Mouse (Mus musculus) heart, adult 9 months (tissue): ENCODE data around the gene Cpsf4.
"Not testable (repeated sequence)": the region's sequence is repeated elsewhere in the genome, so short reads cannot be mapped to it uniquely, and the experiment has no call there.

Experiments
- DNase-seq, 2 experiments: peaks; one replicate each; pipeline ENCODE4 v3.0.0; 2022; ENCODE audit warnings: low spot score in 2 of 2

Gene Cpsf4

DNA sequence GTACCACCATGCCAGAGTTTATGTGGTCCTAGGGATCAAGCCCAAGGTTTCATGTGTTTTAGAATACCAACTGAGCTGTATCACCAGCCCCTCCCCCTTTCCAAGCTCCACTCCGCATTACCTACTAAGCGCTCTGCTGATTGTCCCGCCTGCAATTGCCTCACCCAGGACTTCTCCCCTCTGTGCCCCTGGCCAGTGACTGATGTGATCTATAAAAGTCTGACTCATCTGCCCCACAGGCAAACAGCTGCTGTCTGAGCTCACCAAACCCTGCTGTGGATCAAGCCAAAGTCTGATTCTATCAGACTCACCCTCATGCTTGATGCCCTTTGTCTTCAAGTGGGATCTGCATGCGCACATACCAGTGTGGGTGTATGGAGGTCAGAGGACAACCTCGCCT is 55.8 kb downstream of the Cpsf4 start:
- DNase-seq = no peak

DNA sequence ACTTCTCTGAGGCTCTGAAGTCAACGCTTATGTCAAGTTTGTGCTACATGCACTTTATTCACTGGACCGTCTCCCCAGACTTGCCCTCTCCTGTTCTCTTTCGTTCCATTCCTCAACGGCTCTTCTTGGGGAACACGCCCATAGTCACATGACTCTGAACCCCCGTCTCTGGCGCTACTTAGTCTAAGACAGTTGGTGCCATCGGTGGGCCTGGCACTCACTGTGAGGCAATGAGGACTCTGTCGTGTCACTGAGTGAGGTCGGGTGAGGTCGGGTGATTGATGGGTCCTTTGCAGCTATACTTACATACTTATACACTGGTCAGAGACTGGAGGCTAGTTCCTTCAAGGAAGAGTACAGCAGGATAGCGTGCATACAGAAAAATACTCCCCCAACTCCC is 56.4 kb downstream of the Cpsf4 start:
- DNase-seq = no peak

DNA sequence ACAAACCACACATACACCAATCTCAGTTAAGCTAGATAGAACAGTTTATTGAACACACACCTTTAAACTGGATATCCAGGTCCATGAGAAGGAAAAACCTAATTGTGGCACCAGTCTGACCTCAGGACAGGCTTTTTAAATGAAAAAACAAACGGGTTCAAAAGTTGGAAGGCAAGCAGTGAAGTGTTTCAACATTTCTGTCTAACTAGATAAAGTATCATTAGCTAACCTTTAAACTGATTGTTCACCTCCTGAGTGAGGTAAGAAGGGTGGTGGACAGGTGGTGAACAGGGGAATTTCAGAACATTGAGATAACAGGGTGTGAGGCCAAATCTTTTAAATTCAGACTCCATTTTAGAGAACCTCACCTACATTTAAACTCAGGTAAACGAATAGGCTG is 59.4 kb downstream of the Cpsf4 start:
- no peak for DNase-seq

DNA sequence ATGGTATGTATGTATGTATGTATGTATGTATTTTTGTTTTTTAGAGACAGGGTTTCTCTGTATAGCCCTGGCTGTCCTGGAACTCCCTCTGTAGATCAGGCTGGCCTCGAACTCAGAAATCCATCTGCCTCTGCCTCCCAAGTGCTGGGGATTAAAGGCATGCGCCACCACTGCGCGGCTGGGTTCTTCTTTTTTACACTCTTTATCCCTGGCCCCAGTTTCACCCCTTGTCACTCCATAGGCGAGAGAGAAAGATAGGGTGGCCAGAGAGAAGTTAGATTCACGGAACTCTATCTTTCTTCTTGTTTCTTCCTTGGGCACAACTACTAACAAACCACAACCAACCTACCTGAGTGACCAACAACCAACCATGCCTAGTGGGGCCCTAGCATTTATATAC is 62.3 kb downstream of the Cpsf4 start:
- DNase-seq = not testable (repeated sequence)

DNA sequence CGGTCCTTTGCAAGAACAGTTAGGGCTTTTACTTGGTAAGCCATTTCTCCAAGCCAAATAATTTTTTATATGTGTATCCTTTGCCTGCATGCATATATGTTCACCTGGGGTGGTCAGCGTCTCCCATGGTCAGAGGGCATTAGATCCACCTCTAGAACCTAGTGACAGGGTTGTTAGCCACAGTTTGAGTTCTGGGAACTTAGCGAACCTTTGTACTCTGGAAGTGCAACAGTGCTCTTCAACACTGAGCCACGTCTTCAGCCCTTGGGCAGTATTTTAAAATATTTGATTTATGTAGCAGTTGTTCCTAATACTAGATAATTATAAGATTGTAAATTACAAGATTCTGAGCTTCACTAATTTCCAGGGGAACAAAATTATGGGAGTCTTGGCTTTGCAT is 63.6 kb downstream of the Cpsf4 start:
- DNase-seq = no peak

DNA sequence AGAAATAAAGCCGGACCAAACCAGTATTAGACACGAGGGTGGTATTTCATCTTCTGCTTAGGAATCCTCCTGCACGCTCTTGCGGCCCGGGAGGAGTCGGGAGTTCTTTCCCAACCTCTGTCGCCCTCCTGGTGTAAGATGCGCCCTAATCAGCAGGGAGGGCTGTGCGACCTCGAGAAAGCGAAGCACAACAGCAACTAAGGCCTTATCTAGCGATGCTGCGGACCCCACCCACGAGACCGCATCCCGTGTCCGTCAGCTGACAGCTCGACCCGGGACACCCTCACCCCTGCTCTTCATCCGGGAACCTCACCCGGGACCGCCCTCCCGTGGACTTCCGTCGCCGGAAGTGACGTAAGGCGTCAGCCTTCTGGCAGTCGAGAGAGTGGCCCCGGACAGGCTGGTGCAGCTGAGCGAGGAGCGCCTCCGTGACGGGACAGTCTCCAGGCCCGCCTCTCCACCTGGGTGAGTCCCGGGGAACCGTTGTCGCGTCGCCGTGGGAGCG is 64.4 kb downstream of the Cpsf4 start, which contains the start of gene Zfp655:
Zfp655 (plus strand) TSS at position 349 of the 505 bp plus-strand sequence.
- DNase-seq = peak; percentile 98 to 99
